Mouse (Mus musculus) bone marrow macrophage, adult 2 months (primary cell): Measurements from ENCODE around the gene Vwa8.

Experiments
- CTCF ChIP-seq: IDR thresholded peaks from 2 replicates; pipeline ENCODE4 v1.5.1; 2012; ENCODE audit warnings: low read depth, mild to moderate bottlenecking, low read length, moderate library complexity
- POLR2A ChIP-seq: IDR thresholded peaks from 2 replicates; pipeline ENCODE4 v1.6.1; 2012; ENCODE audit warnings: mild to moderate bottlenecking, low read depth, low read length, borderline replicate concordance

DNA sequence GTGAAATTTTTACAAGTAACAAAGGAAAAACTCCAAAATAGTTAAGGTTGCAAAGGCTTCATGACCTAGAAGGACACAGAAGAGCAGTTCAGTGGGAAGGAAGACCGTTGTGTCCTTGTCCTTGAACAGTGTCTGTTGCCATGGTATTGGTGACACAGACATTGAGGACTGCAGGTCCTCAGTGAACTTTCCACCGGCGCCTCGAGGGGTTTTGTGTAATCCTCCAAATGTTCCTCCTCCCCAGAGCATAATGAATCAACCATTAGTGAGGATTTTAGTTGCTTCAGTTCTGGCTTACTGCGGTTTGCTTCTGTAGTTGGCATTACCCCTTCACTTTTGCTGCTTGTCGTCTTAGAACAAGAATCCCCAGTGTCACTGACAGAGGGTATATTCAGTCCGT, 172.9 kb downstream of the Vwa8 start:
- no peak for TF ChIP-seq POLR2A
- TF ChIP-seq CTCF = no peak
